7 mouse cellular contexts compared by ENCODE assay signal in the genomic region with DNA sequence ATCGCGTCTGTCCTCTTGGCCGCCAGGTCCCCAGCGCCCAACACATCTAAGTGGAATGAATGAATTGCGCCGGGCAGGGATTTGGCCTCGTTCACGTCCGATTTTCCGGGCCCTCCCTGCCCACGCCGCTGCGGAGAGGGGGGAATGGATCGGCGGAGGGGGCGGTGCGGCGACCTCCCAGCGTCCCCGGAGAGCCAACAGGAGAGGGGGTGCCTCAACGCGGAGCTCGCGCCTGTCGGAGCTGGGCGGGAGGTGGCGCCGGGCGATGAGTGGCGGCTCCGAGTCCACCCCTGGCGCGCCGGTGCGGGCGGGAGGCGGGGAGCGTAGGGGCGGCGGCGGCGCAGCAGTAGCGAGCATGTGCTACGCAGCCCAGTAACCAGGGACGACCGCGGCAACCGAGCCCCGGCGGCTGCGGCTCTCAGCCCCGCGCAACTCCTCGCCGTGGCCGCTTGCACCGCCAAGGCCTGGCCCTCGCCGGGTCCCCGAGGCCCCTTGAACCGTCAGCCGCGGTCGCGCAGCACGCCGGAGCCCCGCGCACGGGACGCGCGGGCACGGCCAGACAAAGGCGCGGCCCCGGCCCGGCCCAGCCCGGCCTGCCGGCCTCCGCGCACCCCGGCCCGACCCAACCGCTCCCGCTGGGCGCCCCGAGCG. TPM values are rescaled to one million over a fixed set of nuclear protein-coding genes. Genes with fewer than 3 reads are reported as not detected.
A peak's percentile ranks its signal among the peaks of the same experiment; 100 is the strongest.
DNase-seq lines count a peak whose midpoint lies in the region; ATAC-seq lines count a peak whose summit lies in the region.

A gene (plus strand): TSS at position 333 of the 651 bp plus-strand sequence.

- intact Hi-C loops in gastrocnemius, postnatal 36 days (cut with DNase I) = no loop called here
- intact Hi-C loops in left cerebral cortex, postnatal 10 days (cut with DNase I) = loop anchor here (2.0 kb wide), 1 partner anchor 45 kb away; no protein-coding TSS in a partner anchor

- peak; percentile 89 for DNase-seq in adrenal gland, adult 2 months
- peak; percentile 85 for DNase-seq in embryo, embryonic 10 days (ENCODE audit: low spot score)
- DNase-seq in gastrocnemius, postnatal 36 days = peak; percentile 51 to 53
- DNase-seq in left cerebral cortex, postnatal 10 days (ENCODE audit: extremely low spot score in 1 of 2, low spot score in 2 of 2) = peak; percentile 85 to 90
- DNase-seq in right cerebral cortex, postnatal 10 days (ENCODE audit: low spot score in 2 of 2) = peak; percentile 93

- ATAC-seq in inflammation-experienced regulatory T-cells, adult 6 months = peak; percentile 72
- ATAC-seq in megakaryocyte, adult 5-6 weeks (ENCODE audit: poor library complexity, severe bottlenecking) = 0 out of 2 replicates have a peak, but pooled peaks have one; percentile 24

RNA-seq across cellular contexts. Expression of the gene that starts here (rescaled TPM):
- total RNA-seq in adrenal gland, adult 2 months (2021) = 10 to 100 TPM in 1 of 2 experiments, 1 to 10 TPM in 1; 3.0 to 12.8 TPM
- 2.9 and 3.9 TPM in 2 replicates for polyA plus RNA-seq in adrenal gland, adult 2 months (2012; rRNA removed)
- total RNA-seq in gastrocnemius, postnatal 36 days (2021) = 1 to 10 TPM; 4.0 to 4.9 TPM
- polyA plus RNA-seq in inflammation-experienced regulatory T-cells, adult 6 months (2017; shearing (Covaris generic)) = 1 to 10 TPM in 2 of 3 experiments, under 1 TPM in 1; 0.63 to 1.4 (median 1.4) TPM
- 100 to 1,000 TPM; 151 to 156 TPM for total RNA-seq in left cerebral cortex, postnatal 10 days (2021)
- 0.14 TPM in 1 of 2 replicates, not detected in the other for total RNA-seq in megakaryocyte, adult 5-6 weeks (2015)
- total RNA-seq in megakaryocyte, adult 5-6 weeks (2017) = 0.15 and 0.37 TPM in 2 replicates

Comparison
In these comparisons a context has a peak if more than half of its experiments do, and no peak if none do; other contexts are left out.
1. Peak in every context shown above with its lines: DNase-seq and ATAC-seq.
2. RNA of the gene that starts here (total RNA-seq): 151 to 156 TPM in left cerebral cortex, postnatal 10 days; 3.0 to 12.8 TPM in adrenal gland, adult 2 months, 4.0 to 4.9 TPM in gastrocnemius, postnatal 36 days and 0.14 to 0.37 TPM in megakaryocyte, adult 5-6 weeks; every median in the first group is over 10 times any median in the second.
3. Peak in ATAC-seq in megakaryocyte, adult 5-6 weeks; RNA of the gene not detected or under 1 TPM.